Mouse (Mus musculus) E14TG2a.4 (cell line): ENCODE measurements around the gene Igf1r.
"Not testable (repeated sequence)": the region's sequence is repeated elsewhere in the genome, so short reads cannot be mapped to it uniquely, and the experiment has no call there.

Experiments
- H3K27me3 ChIP-seq: 2 replicates; pipeline ENCODE4 v1.6.1; 2014; ENCODE audit warnings: low read length, control low read depth; ENCODE audit not compliant: insufficient read depth
- H3K36me3 ChIP-seq: 2 replicates; pipeline ENCODE4 v1.6.1; 2014; ENCODE audit warnings: low read length, control low read depth; ENCODE audit not compliant: insufficient read depth
- H3K4me1 ChIP-seq: replicated peaks from 2 replicates; pipeline ENCODE4 v1.6.1; 2014; ENCODE audit warnings: low read depth, low read length, control low read depth
- H3K4me3 ChIP-seq: replicated peaks from 2 replicates; pipeline ENCODE4 v1.5.1; 2014; ENCODE audit warnings: mild to moderate bottlenecking, low read length
- H3K9me3 ChIP-seq: 2 replicates; pipeline ENCODE4 v1.6.1; 2014; ENCODE audit warnings: low read length, control low read depth
- CTCF ChIP-seq: conservative IDR thresholded peaks from 2 replicates; pipeline ENCODE4 v1.5.1; 2014; ENCODE audit warnings: low read length
- NANOG ChIP-seq: IDR thresholded peaks from 2 replicates; pipeline ENCODE4 v1.6.1; 2014; ENCODE audit warnings: borderline replicate concordance, low read length, mixed read lengths
- POU5F1 ChIP-seq: IDR thresholded peaks from 2 replicates; pipeline ENCODE4 v1.6.1; 2014; ENCODE audit warnings: low read length, borderline replicate concordance

Igf1r gene

GRCm38 (mm10) chr7:68264531-68264930 lies 311.9 kb downstream of the Igf1r start:
- TF ChIP-seq CTCF (no peak), NANOG (no peak)
- H3K36me3 ChIP-seq = no peaks in the 10 kb centered on the region
- H3K4me3 ChIP-seq = peak overlapping the region; percentile 73
- H3K9me3 ChIP-seq = no peaks in the 10 kb centered on the region
- peaks cover 3% of the 10 kb centered on the region; the same call in 1 of the 2 replicates for H3K27me3 ChIP-seq
- peaks cover 62% of the 10 kb centered on the region for H3K4me1 ChIP-seq

GRCm38 (mm10) chr7:68265391-68265790 lies 312.8 kb downstream of the Igf1r start:
- TF ChIP-seq POU5F1 (no peak), NANOG (peak; percentile 12; the same call in 1 of the 2 replicates)
- Histone ChIP-seq H3K4me3 (no peak overlapping the region), H3K27me3 (peaks cover 3% of the 10 kb centered on the region; the same call in 1 of the 2 replicates), H3K36me3 (no peaks in the 10 kb centered on the region), H3K9me3 (no peaks in the 10 kb centered on the region), H3K4me1 (peaks cover 55% of the 10 kb centered on the region)

- no peaks in the 10 kb centered on the region for H3K9me3 ChIP-seq
- H3K27me3 ChIP-seq = peaks cover 3% of the 10 kb centered on the region; the same call in 1 of the 2 replicates
- TF ChIP-seq CTCF (no peak), NANOG (no peak), POU5F1 (no peak)
- peaks cover 55% of the 10 kb centered on the region for H3K4me1 ChIP-seq
- no peak overlapping the region for H3K4me3 ChIP-seq
- H3K36me3 ChIP-seq = no peaks in the 10 kb centered on the region
These were observed 314.1 kb downstream of the Igf1r start for GRCm38 (mm10) chr7:68266691-68267090.

- no peak for TF ChIP-seq POU5F1
- no peak for TF ChIP-seq NANOG
- TF ChIP-seq CTCF = no peak
These were observed 317.9 kb downstream of the Igf1r start for GRCm38 (mm10) chr7:68270551-68270950.

GRCm38 (mm10) chr7:68271816-68272215 lies 319.2 kb downstream of the Igf1r start:
- TF ChIP-seq NANOG (no peak), POU5F1 (no peak), CTCF (no peak)
- Histone ChIP-seq H3K4me3 (no peak overlapping the region), H3K9me3 (no peaks in the 10 kb centered on the region), H3K36me3 (no peaks in the 10 kb centered on the region), H3K4me1 (peaks cover 47% of the 10 kb centered on the region), H3K27me3 (no peaks in the 10 kb centered on the region)

More at GRCm38 (mm10) chr7:68270551-68270950, 317.9 kb downstream of the Igf1r start:
- H3K9me3 ChIP-seq = no peaks in the 10 kb centered on the region
- H3K27me3 ChIP-seq = no peaks in the 10 kb centered on the region
- no peak overlapping the region for H3K4me3 ChIP-seq
- H3K36me3 ChIP-seq = no peaks in the 10 kb centered on the region
- peaks cover 52% of the 10 kb centered on the region for H3K4me1 ChIP-seq

- Histone ChIP-seq H3K4me1 (peaks cover 50% of the 10 kb centered on the region), H3K9me3 (no peaks in the 10 kb centered on the region), H3K4me3 (no peak overlapping the region), H3K27me3 (no peaks in the 10 kb centered on the region), H3K36me3 (no peaks in the 10 kb centered on the region)
- TF ChIP-seq NANOG = no peak
- no peak for TF ChIP-seq POU5F1
- TF ChIP-seq CTCF = no peak
These were observed 320.0 kb downstream of the Igf1r start for GRCm38 (mm10) chr7:68272607-68273006.

GRCm38 (mm10) chr7:68273515-68273914 lies 320.9 kb downstream of the Igf1r start, which contains the start of gene Fam169b:
Fam169b (plus strand) TSS chr7:68273839.
- Histone ChIP-seq H3K4me3 (no peak within 1 kb of the TSS), H3K36me3 (no peaks in the 10 kb centered on the region), H3K9me3 (no peaks in the 10 kb centered on the region), H3K27me3 (no peaks in the 10 kb centered on the region), H3K4me1 (peaks cover 57% of the 10 kb centered on the region)
- TF ChIP-seq POU5F1 = no peak

- Histone ChIP-seq H3K4me3 (no peak overlapping the region), H3K4me1 (peaks cover 60% of the 10 kb centered on the region), H3K9me3 (no peaks in the 10 kb centered on the region), H3K27me3 (peaks cover 5% of the 10 kb centered on the region; the same call in 1 of the 2 replicates), H3K36me3 (no peaks in the 10 kb centered on the region)
- no peak for TF ChIP-seq NANOG
- no peak for TF ChIP-seq POU5F1
- no peak for TF ChIP-seq CTCF
These were observed 321.6 kb downstream of the Igf1r start for GRCm38 (mm10) chr7:68274218-68274617.

- TF ChIP-seq POU5F1 = no peak
- no peak for TF ChIP-seq CTCF
- no peak for TF ChIP-seq NANOG
- peaks cover 68% of the 10 kb centered on the region for H3K4me1 ChIP-seq
- H3K27me3 ChIP-seq = peaks cover 8% of the 10 kb centered on the region; the same call in 1 of the 2 replicates
- no peak overlapping the region for H3K4me3 ChIP-seq
- no peaks in the 10 kb centered on the region for H3K36me3 ChIP-seq
- H3K9me3 ChIP-seq = no peaks in the 10 kb centered on the region
These were observed 322.3 kb downstream of the Igf1r start for GRCm38 (mm10) chr7:68274951-68275350.

- H3K4me1 ChIP-seq = peaks cover 73% of the 10 kb centered on the region
- not testable (repeated sequence) for H3K9me3 ChIP-seq, H3K27me3 ChIP-seq, H3K36me3 ChIP-seq
- peak overlapping the region; percentile 74 for H3K4me3 ChIP-seq
These were observed 322.8 kb downstream of the Igf1r start for GRCm38 (mm10) chr7:68275445-68275837.
